Mouse (Mus musculus) limb, embryonic 12.5 days (tissue): ENCODE results near the gene Zfp981. TPM values are rescaled to one million over a fixed set of nuclear protein-coding genes. Genes with fewer than 3 reads are reported as not detected.
"Not testable (repeated sequence)": the region's sequence is repeated elsewhere in the genome, so short reads cannot be mapped to it uniquely, and the experiment has no call there.

ENCODE experiments used
- ATAC-seq: fragments of 200-750 bp; cut with Nextera tagmentation; 2 replicates; pipeline ENCODE4 v1.8.0; 2017; ENCODE audit warnings: low read depth, moderate TSS enrichment; ENCODE audit not compliant: insufficient number of reproducible peaks, insufficient read depth, low FRiP score, low TSS enrichment
- H3K27ac ChIP-seq: fragments of 300-500 bp; sonication (generic); 2 replicates; pipeline ENCODE4 v1.5.1; 2016; ENCODE audit warnings: mild to moderate bottlenecking, moderate library complexity
- H3K27me3 ChIP-seq: fragments of 300-500 bp; sonication (generic); 2 replicates; pipeline ENCODE4 v1.6.1; 2016; ENCODE audit warnings: mild to moderate bottlenecking, moderate library complexity
- H3K36me3 ChIP-seq: fragments of 300-500 bp; sonication (generic); 2 replicates; pipeline ENCODE4 v1.6.1; 2016; ENCODE audit warnings: mild to moderate bottlenecking, moderate library complexity
- H3K4me1 ChIP-seq: fragments of 300-500 bp; sonication (generic); replicated peaks from 2 replicates; pipeline ENCODE4 v1.6.1; 2016
- H3K4me2 ChIP-seq: fragments of 300-500 bp; sonication (generic); 2 replicates; pipeline ENCODE4 v1.6.1; 2016; ENCODE audit warnings: mild to moderate bottlenecking, moderate library complexity
- H3K4me3 ChIP-seq: fragments of 300-500 bp; sonication (generic); replicated peaks from 2 replicates; pipeline ENCODE4 v1.5.1; 2016; ENCODE audit warnings: mild to moderate bottlenecking
- H3K9ac ChIP-seq: fragments of 300-500 bp; sonication (generic); replicated peaks from 2 replicates; pipeline ENCODE4 v1.6.1; 2016; ENCODE audit warnings: mild to moderate bottlenecking, moderate library complexity
- H3K9me3 ChIP-seq: fragments of 300-500 bp; sonication (generic); 2 replicates; pipeline ENCODE4 v1.6.1; 2016; ENCODE audit warnings: mild to moderate bottlenecking, moderate library complexity
- WGBS: fragments of 180-500 bp; shearing (Covaris S2); methylation state at CpG from one replicate; pipeline ENCODE4 v1.1.7; 2016; 5-methylcytosine and 5-hydroxymethylcytosine counted together
- polyA plus RNA-seq: library from polyadenylated mRNA; unstranded; fragments of >200 nt; fragmentation: Nextera tagmentation; extraction: Ambion mirVana; gene quantifications from 2 replicates; pipeline ENCODE4 v1.2.1, GENCODE M21; 2016

Zfp981 gene
- polyA plus RNA-seq, 1 experiment from 2014 or later: 0.06 TPM

DNA sequence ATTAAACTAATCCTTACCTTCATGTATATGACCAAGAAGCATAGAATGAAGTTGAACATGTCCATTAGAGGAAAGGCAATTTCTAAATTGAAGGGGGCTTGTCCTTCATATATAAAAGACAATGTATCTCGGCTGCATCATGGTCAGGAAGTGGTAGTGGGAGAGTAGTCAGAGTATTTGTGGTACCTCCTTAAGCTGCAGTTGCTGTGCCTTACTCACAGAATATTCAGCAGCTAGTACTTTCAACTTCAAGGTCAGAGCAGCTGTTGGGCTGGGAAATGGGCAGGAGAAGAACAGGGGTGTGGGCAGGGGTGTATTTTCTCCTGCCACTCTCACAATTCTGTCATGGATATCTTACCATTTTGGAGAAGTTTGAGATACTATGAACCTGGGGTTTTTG lies 15.1 kb upstream of the Zfp981 start:
- not testable (repeated sequence) for H3K9ac ChIP-seq, H3K27ac ChIP-seq, H3K4me1 ChIP-seq, H3K4me3 ChIP-seq, H3K4me2 ChIP-seq, H3K36me3 ChIP-seq, H3K27me3 ChIP-seq
- WGBS: 77% methylated on average over 1 of the region's 1 CpGs
- peaks cover 68% of the 10 kb centered on the region for H3K9me3 ChIP-seq
- peak; percentile 28; the same call in 1 of the 2 replicates for ATAC-seq

DNA sequence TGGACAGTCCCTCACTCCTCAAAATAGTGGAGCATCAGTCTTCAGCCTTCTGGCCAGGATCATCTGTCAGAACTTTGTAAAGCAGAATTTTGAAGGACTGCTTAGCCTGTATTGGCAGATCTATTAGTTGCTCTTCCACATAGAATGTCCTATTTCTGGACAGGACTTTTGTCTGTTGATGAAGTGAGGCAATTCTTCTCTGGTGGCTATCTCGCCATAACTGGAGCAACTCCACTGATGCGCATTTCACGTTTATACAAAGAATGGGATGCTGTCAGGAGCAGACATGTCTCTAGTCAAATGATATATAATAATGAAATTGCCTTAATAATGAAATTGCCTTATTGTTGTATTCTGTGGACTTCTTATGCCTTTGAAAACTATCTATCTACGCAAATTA lies 12.6 kb upstream of the Zfp981 start:
- not testable (repeated sequence) for H3K4me1 ChIP-seq, H3K27ac ChIP-seq, H3K27me3 ChIP-seq, H3K9ac ChIP-seq, H3K4me2 ChIP-seq, ATAC-seq, H3K36me3 ChIP-seq, H3K4me3 ChIP-seq
- H3K9me3 ChIP-seq: peaks cover 69% of the 10 kb centered on the region
- 75% methylated on average over 4 of the region's 4 CpGs for WGBS

DNA sequence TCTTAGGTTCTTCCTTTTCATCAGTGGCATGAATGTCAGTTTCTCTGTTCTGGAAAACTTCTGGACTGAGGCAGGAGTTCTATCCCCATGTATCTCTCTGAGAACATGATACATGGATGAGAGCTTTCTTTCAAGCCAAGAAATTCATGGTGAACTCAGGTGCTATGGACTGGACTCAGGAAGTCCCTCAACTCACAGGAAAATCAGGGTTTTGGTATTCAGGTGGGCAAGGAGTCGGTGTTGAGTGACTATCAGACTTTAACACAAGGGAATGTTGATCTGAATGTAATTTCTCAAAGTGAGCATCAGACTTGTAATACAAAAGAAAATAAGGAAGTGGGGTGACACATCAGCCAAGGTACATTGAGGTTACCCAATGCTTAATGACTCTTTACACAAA lies 9.8 kb upstream of the Zfp981 start:
- H3K27me3 ChIP-seq, H3K4me2 ChIP-seq, H3K9ac ChIP-seq, H3K4me3 ChIP-seq, H3K36me3 ChIP-seq, ATAC-seq, H3K27ac ChIP-seq, H3K4me1 ChIP-seq: not testable (repeated sequence)
- WGBS: 81% methylated on average over 1 of the region's 1 CpGs
- peaks cover 62% of the 10 kb centered on the region for H3K9me3 ChIP-seq

DNA sequence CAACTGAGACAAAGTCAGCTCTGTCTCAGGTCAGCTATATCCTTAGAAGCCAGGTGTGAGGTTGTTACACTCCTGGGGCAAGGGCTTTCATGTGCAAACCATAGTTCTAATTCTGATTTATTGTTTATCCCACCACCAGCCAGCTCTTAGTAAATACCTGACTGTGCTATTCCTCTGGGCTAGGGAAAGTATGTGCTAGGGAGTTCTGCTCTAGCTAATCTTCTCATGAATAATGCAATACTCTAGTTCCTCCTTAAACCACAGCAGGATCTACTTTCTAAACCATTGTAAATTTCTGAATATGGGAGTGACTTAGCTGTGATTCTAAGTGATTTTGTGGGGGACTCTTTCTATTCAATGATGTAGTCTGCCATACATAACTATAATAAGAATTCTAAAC lies 9.4 kb upstream of the Zfp981 start:
- ATAC-seq: no peak
- H3K4me3 ChIP-seq: no peak overlapping the region

DNA sequence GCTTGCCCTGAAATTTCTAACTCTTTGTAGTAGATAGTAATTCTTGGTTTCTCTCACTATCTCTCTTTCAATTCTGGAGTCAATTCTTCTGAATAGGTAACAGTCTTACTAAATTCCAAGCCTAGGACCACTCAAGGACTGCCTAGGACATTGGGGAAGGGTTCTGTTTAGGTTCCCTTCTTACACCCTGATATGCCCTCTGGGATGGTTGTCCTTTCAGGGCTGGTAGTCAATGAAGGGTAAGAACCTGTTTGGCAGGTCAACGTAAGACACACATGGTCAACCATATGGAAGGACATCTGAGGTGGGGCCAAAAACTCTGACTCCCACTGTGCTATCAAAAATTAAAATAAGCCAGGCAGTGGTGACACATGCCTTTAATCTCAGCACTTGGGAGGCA lies 9.0 kb upstream of the Zfp981 start:
- Histone ChIP-seq H3K36me3 (no peaks in the 10 kb centered on the region), H3K9ac (no peak overlapping the region), H3K27ac (no peak overlapping the region), H3K9me3 (peaks cover 66% of the 10 kb centered on the region), H3K27me3 (no peaks in the 10 kb centered on the region), H3K4me2 (no peak overlapping the region), H3K4me3 (no peak overlapping the region), H3K4me1 (no peaks in the 10 kb centered on the region)
- no peak for ATAC-seq
- 49% methylated on average over 1 of the region's 1 CpGs for WGBS

More for the DNA sequence above, 9.4 kb upstream of the Zfp981 start:
- Histone ChIP-seq H3K36me3 (no peaks in the 10 kb centered on the region), H3K4me1 (no peaks in the 10 kb centered on the region), H3K9me3 (peaks cover 64% of the 10 kb centered on the region), H3K4me2 (no peak overlapping the region), H3K27ac (no peak overlapping the region), H3K9ac (no peak overlapping the region), H3K27me3 (no peaks in the 10 kb centered on the region)

DNA sequence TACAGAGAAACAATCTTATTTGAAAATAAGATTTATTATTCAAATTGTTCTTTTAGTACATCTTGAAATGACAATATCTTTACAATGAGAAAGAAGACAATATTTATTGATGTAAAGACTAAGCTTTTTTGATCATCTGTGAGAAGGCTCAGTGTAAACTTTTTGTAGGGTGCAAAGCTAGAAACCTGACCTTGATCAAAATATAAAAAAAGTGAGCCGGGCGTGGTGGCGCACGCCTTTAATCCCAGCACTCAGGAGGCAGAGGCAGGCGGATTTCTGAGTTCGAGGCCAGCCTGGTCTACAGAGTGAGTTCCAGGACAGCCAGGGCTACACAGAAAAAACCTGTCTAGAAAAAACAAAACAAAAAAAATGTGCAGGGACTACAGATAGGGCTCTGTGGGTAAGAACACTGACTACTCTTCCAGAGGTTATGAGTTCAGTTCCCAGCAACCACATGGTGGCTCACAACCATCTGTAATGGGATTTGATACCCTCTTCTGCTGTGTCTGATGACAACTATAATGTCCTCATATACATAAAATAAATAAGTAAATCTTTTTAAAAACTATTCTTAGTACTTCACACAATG lies 8.4 kb upstream of the Zfp981 start:
- not testable (repeated sequence) for H3K4me1 ChIP-seq, H3K27me3 ChIP-seq, H3K4me2 ChIP-seq, H3K27ac ChIP-seq, H3K9ac ChIP-seq, H3K4me3 ChIP-seq, H3K36me3 ChIP-seq
- 0 out of 2 replicates have a peak, but pooled peaks have one; percentile 29 for ATAC-seq
- peaks cover 66% of the 10 kb centered on the region for H3K9me3 ChIP-seq
- 85% methylated on average over 6 of the region's 6 CpGs for WGBS

DNA sequence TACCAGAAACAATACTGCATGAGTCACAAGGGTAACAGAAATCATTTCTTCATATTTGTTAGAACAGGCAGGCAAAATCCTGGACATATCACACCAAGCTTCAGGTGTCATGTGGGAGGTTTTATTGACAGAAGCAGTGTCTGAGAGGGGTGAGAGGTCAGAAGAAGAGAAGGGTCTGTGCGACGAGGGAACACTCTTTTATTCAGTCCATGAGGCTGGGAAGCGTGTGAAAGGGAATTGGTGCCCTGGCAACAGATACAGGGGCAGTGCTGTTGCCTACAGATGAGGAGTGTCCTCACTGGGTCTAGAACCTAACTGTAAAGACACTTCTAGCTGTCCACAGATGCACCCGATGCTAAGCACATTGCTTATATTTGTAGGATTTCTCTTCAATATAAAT lies 6.8 kb upstream of the Zfp981 start:
- 65% methylated on average over 4 of the region's 4 CpGs for WGBS
- H3K36me3 ChIP-seq: no peaks in the 10 kb centered on the region
- H3K9me3 ChIP-seq: peaks cover 69% of the 10 kb centered on the region

DNA sequence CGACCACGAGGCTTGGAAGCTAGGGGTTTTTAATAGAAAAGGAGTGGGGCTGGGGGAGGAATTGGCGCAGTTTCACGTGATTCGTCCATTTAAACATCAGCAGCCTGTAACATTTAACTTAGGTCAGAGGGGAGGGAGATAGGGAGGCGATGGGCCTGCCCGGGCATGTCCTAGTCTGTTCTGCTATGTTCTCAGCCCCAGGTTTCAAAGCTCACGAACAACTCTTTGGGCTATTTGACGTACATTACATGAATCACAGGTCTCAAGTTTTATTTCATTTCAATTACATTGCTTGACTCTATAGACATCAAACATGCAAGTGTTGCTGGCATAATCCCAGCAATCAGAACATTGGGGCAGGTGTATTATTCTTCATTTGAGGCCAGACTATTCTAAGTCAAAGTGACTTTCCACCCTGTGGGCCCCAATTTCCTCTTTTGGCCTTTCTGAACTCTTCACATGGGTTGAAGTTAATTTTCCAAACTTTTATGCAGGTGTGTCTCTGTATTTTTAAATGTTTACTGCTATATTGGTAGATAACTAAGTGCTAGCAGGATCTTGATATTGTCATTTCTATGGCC lies 4.0 kb upstream of the Zfp981 start:
- not testable (repeated sequence) for H3K9ac ChIP-seq, ATAC-seq, H3K4me2 ChIP-seq, H3K36me3 ChIP-seq, H3K4me1 ChIP-seq, H3K27ac ChIP-seq, H3K4me3 ChIP-seq, H3K27me3 ChIP-seq
- 84% methylated on average over 9 of the region's 9 CpGs for WGBS
- peaks cover 66% of the 10 kb centered on the region for H3K9me3 ChIP-seq

More for the DNA sequence above, 6.8 kb upstream of the Zfp981 start:
- Histone ChIP-seq H3K27ac (no peak overlapping the region), H3K4me2 (no peak overlapping the region), H3K4me3 (no peak overlapping the region), H3K27me3 (no peaks in the 10 kb centered on the region), H3K9ac (no peak overlapping the region), H3K4me1 (no peaks in the 10 kb centered on the region)
- ATAC-seq: no peak

DNA sequence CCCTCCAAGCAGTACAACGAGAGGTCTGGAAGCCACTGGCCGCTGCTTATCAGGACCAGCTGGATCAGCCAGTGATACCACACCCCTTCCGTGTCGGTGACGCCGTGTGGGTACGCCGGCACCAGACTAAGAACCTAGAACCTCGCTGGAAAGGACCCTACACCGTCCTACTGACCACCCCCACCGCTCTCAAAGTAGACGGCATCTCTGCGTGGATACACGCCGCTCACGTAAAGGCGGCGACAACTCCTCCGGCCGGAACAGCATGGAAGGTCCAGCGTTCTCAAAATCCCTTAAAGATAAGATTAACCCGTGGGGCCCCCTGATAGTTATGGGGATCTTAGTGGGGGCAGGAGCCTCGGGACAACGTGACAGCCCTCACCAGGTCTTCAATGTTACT lies 7.2 kb downstream of the Zfp981 start:
- not testable (repeated sequence) for H3K27ac ChIP-seq, H3K4me1 ChIP-seq, H3K4me2 ChIP-seq, H3K36me3 ChIP-seq, H3K4me3 ChIP-seq, H3K27me3 ChIP-seq, H3K9ac ChIP-seq, ATAC-seq
- H3K9me3 ChIP-seq: peaks cover 24% of the 10 kb centered on the region
- WGBS: 92% methylated on average over 23 of the region's 24 CpGs

DNA sequence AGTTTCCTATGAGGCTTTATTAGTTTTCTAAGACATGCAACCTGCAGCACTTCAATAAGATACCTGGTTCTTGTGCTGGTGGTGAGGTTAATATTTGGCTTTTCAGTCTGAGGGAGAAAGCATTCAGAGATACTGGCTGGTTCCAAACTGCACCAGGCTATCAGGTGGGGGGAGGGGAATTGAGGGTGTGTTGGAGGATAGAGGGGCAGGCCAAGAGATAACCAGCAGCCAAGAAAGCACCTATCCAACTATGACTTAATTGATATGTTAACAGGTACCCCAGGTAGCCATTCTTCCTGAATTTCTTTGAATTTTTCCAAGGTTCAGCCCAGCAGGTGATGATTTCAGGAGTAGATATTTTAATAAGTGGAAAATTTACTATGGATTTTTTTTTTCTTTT lies 10.0 kb downstream of the Zfp981 start:
- H3K27me3 ChIP-seq, H3K27ac ChIP-seq, H3K4me2 ChIP-seq, H3K9ac ChIP-seq, H3K4me3 ChIP-seq, H3K36me3 ChIP-seq, H3K4me1 ChIP-seq, ATAC-seq: not testable (repeated sequence)
- H3K9me3 ChIP-seq: peaks cover 47% of the 10 kb centered on the region

DNA sequence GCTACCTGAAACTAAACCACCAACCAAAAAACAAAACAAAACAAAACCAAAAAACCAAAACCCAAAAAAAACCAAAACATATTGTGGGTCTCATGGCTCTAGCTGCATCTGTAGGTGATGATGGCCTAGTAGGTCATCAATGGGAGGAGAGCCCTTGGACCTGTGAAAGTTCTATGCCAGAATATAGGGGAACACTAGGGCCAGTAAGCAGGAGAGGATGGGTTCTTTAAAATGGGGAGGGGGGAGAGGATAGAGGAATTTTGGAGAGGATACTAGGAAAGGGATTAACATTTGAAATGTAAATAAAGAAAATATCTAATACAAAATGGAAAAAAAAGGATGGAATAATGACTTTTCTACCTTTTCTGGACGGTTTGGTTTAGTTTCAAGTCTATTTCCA lies 14.6 kb downstream of the Zfp981 start:
- H3K9me3 ChIP-seq: peaks cover 74% of the 10 kb centered on the region
- 59% methylated on average over 1 of the region's 1 CpGs for WGBS

DNA sequence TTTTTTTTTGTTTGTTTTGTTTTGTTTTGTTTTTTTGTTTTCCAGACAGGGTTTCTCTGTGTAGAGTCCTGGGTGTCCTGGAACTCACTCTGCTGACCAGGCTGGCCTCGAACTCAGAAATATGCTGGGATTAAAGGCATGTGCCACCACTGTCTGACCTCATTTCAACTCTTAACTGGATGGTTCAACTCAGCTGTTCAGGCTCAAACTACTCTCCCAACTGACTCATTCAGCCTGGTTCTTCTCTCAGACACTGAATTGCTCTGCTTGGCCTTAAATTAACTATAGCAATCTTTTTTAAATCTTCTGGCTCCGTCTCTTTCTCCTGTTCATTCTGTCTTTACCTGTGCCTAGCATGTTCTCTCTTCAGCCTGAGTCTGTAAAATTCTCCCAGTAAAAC lies 15.3 kb downstream of the Zfp981 start:
- not testable (repeated sequence) for H3K27ac ChIP-seq
- H3K9me3 ChIP-seq: peaks cover 76% of the 10 kb centered on the region

More for the DNA sequence above, 14.6 kb downstream of the Zfp981 start:
- Histone ChIP-seq H3K4me3 (no peak overlapping the region), H3K4me1 (no peaks in the 10 kb centered on the region), H3K36me3 (no peaks in the 10 kb centered on the region), H3K27me3 (no peaks in the 10 kb centered on the region), H3K27ac (no peak overlapping the region), H3K9ac (no peak overlapping the region), H3K4me2 (no peak overlapping the region)
- ATAC-seq: no peak

More for the DNA sequence above, 15.3 kb downstream of the Zfp981 start:
- ATAC-seq, H3K4me2 ChIP-seq, H3K9ac ChIP-seq, H3K4me3 ChIP-seq, H3K27me3 ChIP-seq, H3K36me3 ChIP-seq, H3K4me1 ChIP-seq: not testable (repeated sequence)
- 65% methylated on average over 2 of the region's 2 CpGs for WGBS
